Mouse (Mus musculus): ENCODE results near the gene Cnpy2.

DNA sequence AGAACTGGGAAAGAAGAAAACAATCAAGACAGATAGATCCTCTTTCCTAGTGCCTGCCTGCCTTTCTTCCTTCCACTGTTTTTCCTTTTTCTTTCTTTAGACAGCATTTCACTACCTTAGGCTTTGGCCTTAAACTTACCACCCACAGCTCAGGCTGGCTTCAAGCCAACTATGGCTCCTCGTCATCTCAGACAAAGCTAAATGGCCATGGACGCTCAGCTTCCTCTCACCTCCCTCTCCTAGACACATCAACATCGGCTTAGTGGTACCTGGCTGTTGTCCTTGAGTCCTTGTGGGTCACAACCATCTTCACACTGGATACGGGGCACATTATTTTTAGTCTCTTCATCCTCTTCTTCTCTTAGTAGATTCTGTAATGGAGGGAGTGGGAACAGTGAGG, 25.0 kb upstream of the Cnpy2 start:
- TF ChIP-seq MAFK (IDR thresholded peaks at IDR 0.05; ENCODE audit: insufficient read depth, low read depth, low read length), result no peak
- no peak for TF ChIP-seq ZC3H11A (IDR thresholded peaks at IDR 0.05; ENCODE audit: borderline replicate concordance, low read depth, low read length)
- no peak for TF ChIP-seq CHD2 (IDR thresholded peaks at IDR 0.05; ENCODE audit: low read depth, low read length)
- TF ChIP-seq HCFC1 (IDR thresholded peaks at IDR 0.05; ENCODE audit: borderline replicate concordance, insufficient read depth, low read length), result no peak

All from ES-E14 (cell line).